Mouse (Mus musculus) limb, embryonic 14.5 days (tissue): Measurements from ENCODE around the gene Cebpb. TPM values are rescaled to one million over a fixed set of nuclear protein-coding genes. Genes with fewer than 3 reads are reported as not detected.

Experiments
- ATAC-seq: fragments of 200-750 bp; cut with Nextera tagmentation; 2 replicates; pipeline ENCODE4 v1.8.0; 2017; ENCODE audit warnings: low read depth, moderate number of reproducible peaks, moderate TSS enrichment; ENCODE audit not compliant: low FRiP score
- DNase-seq: peaks from one replicate; pipeline ENCODE4 v3.0.0-alpha.2; 2015; ENCODE audit warnings: low spot score
- H3K27ac ChIP-seq: fragments of 300-500 bp; sonication (generic); replicated peaks from 2 replicates; pipeline ENCODE4 v1.5.1; 2014; ENCODE audit warnings: low read depth, mild to moderate bottlenecking, low read length, moderate library complexity, mixed read lengths
- H3K27me3 ChIP-seq: fragments of 300-500 bp; sonication (generic); 2 replicates; pipeline ENCODE4 v1.6.1; 2014; ENCODE audit warnings: low read length, mixed read lengths; ENCODE audit not compliant: control insufficient read depth, insufficient read depth
- H3K36me3 ChIP-seq: fragments of 300-500 bp; sonication (generic); 2 replicates; pipeline ENCODE4 v1.6.1; 2014; ENCODE audit warnings: mild to moderate bottlenecking, low read length, moderate library complexity, mixed read lengths; ENCODE audit not compliant: control insufficient read depth, insufficient read depth
- H3K4me1 ChIP-seq: fragments of 300-500 bp; sonication (generic); 2 replicates; pipeline ENCODE4 v1.6.1; 2014; ENCODE audit warnings: antibody characterized with exemption, low read length, mixed read lengths; ENCODE audit not compliant: control insufficient read depth, insufficient read depth
- H3K4me2 ChIP-seq: fragments of 300-500 bp; sonication (generic); replicated peaks from 2 replicates; pipeline ENCODE4 v1.6.1; 2014; ENCODE audit warnings: low read depth, mild to moderate bottlenecking, low read length, moderate library complexity; ENCODE audit not compliant: severe bottlenecking
- H3K4me3 ChIP-seq: fragments of 300-500 bp; sonication (generic); replicated peaks from 2 replicates; pipeline ENCODE4 v1.5.1; 2014; ENCODE audit warnings: low read length
- H3K9ac ChIP-seq: fragments of 300-500 bp; sonication (generic); 2 replicates; pipeline ENCODE4 v1.6.1; 2014; ENCODE audit warnings: mild to moderate bottlenecking, low read depth, low read length, moderate library complexity; ENCODE audit not compliant: severe bottlenecking
- H3K9me3 ChIP-seq: fragments of 300-500 bp; sonication (generic); 2 replicates; pipeline ENCODE4 v1.6.1; 2016; ENCODE audit warnings: low read length; ENCODE audit not compliant: control insufficient read depth
- POLR2A ChIP-seq: fragments of 200-500 bp; IDR thresholded peaks from 2 replicates; pipeline ENCODE4 v1.8.0; 2012; ENCODE audit warnings: inconsistent platforms, mild to moderate bottlenecking, moderate library complexity, borderline replicate concordance; ENCODE audit not compliant: insufficient read depth, insufficient read length; ENCODE audit errors: extremely low read depth
- WGBS: fragments of 180-500 bp; shearing (Covaris S2); extraction: QIAGEN DNeasy Blood & Tissue Kit; methylation state at CpG from one replicate; pipeline ENCODE4 v1.1.7; 2014; 5-methylcytosine and 5-hydroxymethylcytosine counted together
- polyA plus RNA-seq, 2 experiments: library from polyadenylated mRNA; depleted of rRNA in 1 of 2; stranded (reverse) in 1 of 2; unstranded in 1 of 2; fragments of >200 nt; fragmentation: Nextera tagmentation in 1 of 2; extraction: Ambion mirVana in 1 of 2; gene quantifications; 2 replicates each; pipeline versions ENCODE4 v1.2.1 to v1.2.3; 2012 to 2014

The Cebpb gene
- polyA plus RNA-seq, 2 experiments = 27.4 to 29.7 TPM

DNA sequence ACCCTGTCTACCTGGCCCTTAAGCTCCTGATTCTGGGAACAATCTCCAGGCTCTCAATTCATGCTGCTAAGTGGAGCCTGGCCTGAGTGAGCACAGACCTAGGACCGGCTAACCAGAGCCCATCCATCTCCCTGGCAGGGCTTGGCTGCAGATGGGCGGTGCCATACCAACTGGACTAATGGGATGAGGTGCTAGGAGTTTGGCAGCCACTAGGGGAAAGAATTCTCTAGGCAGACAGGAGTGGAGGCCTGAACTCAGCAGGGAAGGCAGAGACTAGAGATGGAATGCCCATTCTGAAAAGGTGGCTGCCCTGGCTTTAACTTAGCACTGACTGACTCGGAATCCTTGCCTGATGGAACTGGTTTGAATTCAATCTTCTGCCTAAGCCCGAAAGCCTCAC lies 42.3 kb upstream of the Cebpb start:
- TF ChIP-seq POLR2A = no peak
- H3K9me3 ChIP-seq = no peaks in the 10 kb centered on the region
- H3K27me3 ChIP-seq = no peaks in the 10 kb centered on the region
- no peak overlapping the region for H3K4me3 ChIP-seq
- ATAC-seq (no peak), DNase-seq (no peak)
- no peaks in the 10 kb centered on the region for H3K4me1 ChIP-seq
- H3K27ac ChIP-seq = no peak overlapping the region
- no peak overlapping the region for H3K4me2 ChIP-seq
- peaks cover 57% of the 10 kb centered on the region for H3K36me3 ChIP-seq
- H3K9ac ChIP-seq = no peak overlapping the region
- 67% methylated on average over 4 of the region's 4 CpGs for WGBS

DNA sequence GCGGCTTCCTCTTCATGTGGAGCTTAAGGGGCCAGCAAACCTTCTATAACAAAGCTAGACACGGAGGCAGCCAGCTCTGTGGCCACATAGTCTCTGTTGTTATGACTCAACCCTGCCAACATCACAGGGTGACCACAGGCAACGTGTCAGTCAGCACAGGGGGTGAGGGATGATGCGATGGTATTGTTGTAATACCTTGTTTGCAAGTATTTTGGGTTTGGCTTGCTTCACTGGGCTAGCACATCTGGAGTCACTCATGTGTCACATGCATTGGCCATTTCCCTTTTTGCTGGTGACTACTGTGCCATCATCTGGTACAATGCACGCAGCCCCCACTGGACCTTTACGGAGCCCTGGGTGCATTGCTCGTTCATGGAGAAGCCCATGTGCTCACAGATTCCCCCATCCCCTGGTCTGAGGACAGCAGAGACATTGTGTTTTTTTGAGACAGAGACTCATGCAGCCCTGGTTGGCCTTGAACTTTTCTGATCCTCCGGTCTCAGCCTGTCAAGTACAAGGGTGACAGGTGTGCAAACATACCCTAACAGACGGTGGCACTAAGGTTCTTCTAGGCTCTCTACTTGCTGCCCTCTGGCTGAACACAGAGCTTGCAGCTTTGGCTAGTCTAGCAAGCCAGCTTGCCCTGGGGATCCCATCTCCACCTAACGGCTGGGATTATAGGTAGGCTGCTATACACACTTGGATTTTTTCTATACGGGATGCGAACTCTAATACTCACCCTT lies 39.3 kb upstream of the Cebpb start:
- Histone ChIP-seq H3K36me3 (peaks cover 72% of the 10 kb centered on the region), H3K27me3 (no peaks in the 10 kb centered on the region), H3K4me1 (no peaks in the 10 kb centered on the region), H3K9ac (no peak overlapping the region), H3K27ac (no peak overlapping the region), H3K9me3 (no peaks in the 10 kb centered on the region), H3K4me2 (no peak overlapping the region), H3K4me3 (no peak overlapping the region)
- 83% methylated on average over 12 of the region's 12 CpGs for WGBS
- ATAC-seq (no peak), DNase-seq (no peak)
- TF ChIP-seq POLR2A = no peak

DNA sequence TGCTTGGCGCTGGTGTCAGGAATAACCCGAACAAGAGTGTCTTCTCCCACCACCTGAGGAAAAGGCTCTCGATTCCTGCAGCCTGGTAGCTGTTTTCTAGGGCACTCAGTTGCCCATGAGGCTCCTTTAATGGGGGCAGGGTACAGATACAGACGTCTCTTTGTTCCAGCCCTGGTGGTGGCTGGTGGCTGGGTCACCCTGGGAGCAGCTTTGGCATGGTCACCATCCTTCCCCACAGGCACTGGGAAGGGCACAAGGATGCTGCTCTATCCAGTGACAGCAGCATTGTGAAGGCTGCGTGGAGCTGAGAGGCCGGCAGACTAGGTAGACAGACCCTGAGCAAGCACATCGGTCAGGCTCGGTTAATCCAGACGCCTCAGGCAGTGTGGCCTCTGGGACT lies 37.1 kb upstream of the Cebpb start:
- ATAC-seq (no peak), DNase-seq (no peak)
- Histone ChIP-seq H3K27me3 (no peaks in the 10 kb centered on the region), H3K36me3 (peaks cover 59% of the 10 kb centered on the region), H3K27ac (no peak overlapping the region), H3K4me1 (no peaks in the 10 kb centered on the region), H3K9ac (no peak overlapping the region), H3K9me3 (no peaks in the 10 kb centered on the region), H3K4me2 (no peak overlapping the region), H3K4me3 (no peak overlapping the region)
- no peak for TF ChIP-seq POLR2A
- 88% methylated on average over 9 of the region's 9 CpGs for WGBS

DNA sequence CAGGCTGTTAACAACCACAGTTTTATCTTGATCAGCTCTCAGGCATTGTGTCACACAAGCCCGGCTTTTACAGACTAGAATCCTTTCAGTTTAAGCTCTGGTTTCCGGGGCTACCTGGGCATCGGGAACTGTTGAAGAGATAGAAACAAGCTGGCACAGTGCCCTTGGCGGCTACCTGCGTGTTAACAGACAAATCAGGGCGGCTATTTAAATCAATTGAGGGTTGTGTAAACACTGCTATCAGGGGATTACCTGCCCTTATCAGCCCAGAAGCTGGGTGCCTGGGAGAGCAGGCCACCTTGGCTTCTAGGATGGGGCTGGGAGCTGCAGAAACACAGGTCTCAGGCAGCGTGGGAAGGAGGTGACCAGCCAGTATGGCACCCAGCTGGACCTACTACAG lies 36.0 kb upstream of the Cebpb start:
- DNase-seq (no peak), ATAC-seq (no peak)
- no peak overlapping the region for H3K4me3 ChIP-seq
- no peaks in the 10 kb centered on the region for H3K27me3 ChIP-seq
- no peaks in the 10 kb centered on the region for H3K4me1 ChIP-seq
- H3K4me2 ChIP-seq = no peak overlapping the region
- H3K27ac ChIP-seq = no peak overlapping the region
- no peaks in the 10 kb centered on the region for H3K9me3 ChIP-seq
- no peak overlapping the region for H3K9ac ChIP-seq
- TF ChIP-seq POLR2A = no peak
- peaks cover 56% of the 10 kb centered on the region for H3K36me3 ChIP-seq
- WGBS = 88% methylated on average over 7 of the region's 7 CpGs

DNA sequence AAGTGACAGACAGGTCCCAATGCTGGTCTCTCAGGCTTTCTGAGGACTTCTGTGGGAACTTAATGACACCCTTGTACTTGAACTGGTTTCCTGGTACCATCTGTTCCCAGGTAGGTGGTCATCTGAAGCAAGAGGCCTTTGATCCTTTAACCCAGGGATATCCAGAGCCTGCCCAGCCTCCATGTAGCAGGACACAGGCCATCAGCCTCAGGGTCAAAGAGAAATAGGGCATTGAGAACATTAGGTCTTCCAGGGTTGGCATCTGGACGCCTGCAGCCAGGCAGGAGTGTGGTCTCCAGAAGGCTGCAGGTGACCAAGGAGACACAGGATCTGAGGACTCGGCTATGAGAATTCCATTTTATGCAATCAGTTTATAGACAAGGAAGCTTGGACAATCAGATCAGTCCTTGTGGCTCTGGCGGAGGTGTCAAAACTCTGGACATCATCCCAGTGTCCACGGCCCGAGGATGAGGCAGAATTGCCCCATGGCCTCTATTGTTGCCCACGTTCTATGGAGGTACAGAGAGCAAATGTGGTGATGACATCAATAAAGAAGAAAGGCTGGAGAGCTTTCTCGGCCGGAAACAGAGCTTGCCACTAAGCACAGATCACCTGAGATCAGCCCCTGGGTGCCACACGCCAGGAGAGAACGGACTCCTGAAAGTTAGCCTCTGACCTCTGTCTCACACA lies 33.7 kb upstream of the Cebpb start:
- no peak for TF ChIP-seq POLR2A
- no peak overlapping the region for H3K27ac ChIP-seq
- peaks cover 37% of the 10 kb centered on the region for H3K36me3 ChIP-seq
- no peak for ATAC-seq
- 82% methylated on average over 10 of the region's 10 CpGs for WGBS
- no peaks in the 10 kb centered on the region for H3K9me3 ChIP-seq
- no peak overlapping the region for H3K4me3 ChIP-seq
- H3K9ac ChIP-seq = no peak overlapping the region
- no peak overlapping the region for H3K4me2 ChIP-seq
- no peak for DNase-seq
- peaks cover 13% of the 10 kb centered on the region for H3K4me1 ChIP-seq
- no peaks in the 10 kb centered on the region for H3K27me3 ChIP-seq
